Mouse (Mus musculus) left cerebral cortex, postnatal 14 days (tissue): ENCODE data around the gene Plaur. TPM values are rescaled to one million over a fixed set of nuclear protein-coding genes. Genes with fewer than 3 reads are reported as not detected.
"Not testable (repeated sequence)": the region's sequence is repeated elsewhere in the genome, so short reads cannot be mapped to it uniquely, and the experiment has no call there.

Experiments
- DNase-seq, 2 experiments: peaks; one replicate each; pipeline ENCODE4 v3.0.0; 2021 to 2022; ENCODE audit warnings: low spot score in 2 of 2, mixed read lengths in 1 of 2
- intact Hi-C: fragments of 180-260 bp; cut with DNase I; formaldehyde crosslinking; loops from one replicate; pipeline ENCODE4 v1.15.1; 2025
- total RNA-seq, 2 experiments: library from RNA; stranded (reverse); gene quantifications; 2 replicates each; pipeline ENCODE4 v1.2.3; 2021

Plaur gene
- total RNA-seq, 2 experiments from 2014 or later: 0.30 to 1.3 TPM

GRCm38 (mm10) chr7:24473913-24474529 lies 11.7 kb downstream of the Plaur start:
- intact Hi-C loops: no loop called here
- DNase-seq: peak; percentile 75 to 84

- peak in 1 of 2 experiments; percentile 39 for DNase-seq
- intact Hi-C loops: no loop called here
Observed at GRCm38 (mm10) chr7:24474811-24475506, 12.7 kb downstream of the Plaur start.

GRCm38 (mm10) chr7:24476338-24476737 lies 14.1 kb downstream of the Plaur start:
- no peak for DNase-seq
- intact Hi-C loops: no loop called here

- intact Hi-C loops: no loop called here
Observed at GRCm38 (mm10) chr7:24476856-24477255, 14.6 kb downstream of the Plaur start.

GRCm38 (mm10) chr7:24478911-24479310 lies 16.6 kb downstream of the Plaur start:
- intact Hi-C loops: no loop called here
- DNase-seq: no peak

More at GRCm38 (mm10) chr7:24476856-24477255, 14.6 kb downstream of the Plaur start:
- no peak for DNase-seq

- no peak for DNase-seq
- intact Hi-C loops: no loop called here
Observed at GRCm38 (mm10) chr7:24479685-24480084, 17.4 kb downstream of the Plaur start.

- intact Hi-C loops: no loop called here
- peak; percentile 51 to 89 for DNase-seq
Observed at GRCm38 (mm10) chr7:24480121-24480941, 18.0 kb downstream of the Plaur start.

- intact Hi-C loops: no loop called here
- DNase-seq: no peak
Observed at GRCm38 (mm10) chr7:24480986-24481473, 18.7 kb downstream of the Plaur start.

- intact Hi-C loops: no loop called here
- peak; percentile 83 to 90 for DNase-seq
Observed at GRCm38 (mm10) chr7:24481474-24482207, 19.4 kb downstream of the Plaur start, which contains the start of gene Cadm4. Gene Cadm4 (plus strand): TSS chr7:24482023.

GRCm38 (mm10) chr7:24482208-24483020 lies 20.1 kb downstream of the Plaur start:
- intact Hi-C loops: no loop called here
- DNase-seq: no peak

- DNase-seq, intact Hi-C loops: not testable (repeated sequence)
Observed at GRCm38 (mm10) chr7:24483291-24483690, 21.0 kb downstream of the Plaur start.

- intact Hi-C loops: no loop called here
- DNase-seq: no peak
Observed at GRCm38 (mm10) chr7:24485481-24485880, 23.2 kb downstream of the Plaur start.

GRCm38 (mm10) chr7:24486654-24487130 lies 24.4 kb downstream of the Plaur start:
- intact Hi-C loops: no loop called here
- no peak for DNase-seq

GRCm38 (mm10) chr7:24487403-24487802 lies 25.1 kb downstream of the Plaur start:
- no peak for DNase-seq
- intact Hi-C loops: no loop called here

GRCm38 (mm10) chr7:24488303-24488702 lies 26.0 kb downstream of the Plaur start:
- no peak for DNase-seq
- intact Hi-C loops: no loop called here

- intact Hi-C loops: no loop called here
- DNase-seq: no peak
Observed at GRCm38 (mm10) chr7:24499856-24500577, 37.7 kb downstream of the Plaur start.

GRCm38 (mm10) chr7:24500929-24501328 lies 38.6 kb downstream of the Plaur start:
- DNase-seq: peak; percentile 57 to 73

GRCm38 (mm10) chr7:24501492-24501891 lies 39.2 kb downstream of the Plaur start:
- DNase-seq: peak in 1 of 2 experiments; percentile 52

More at GRCm38 (mm10) chr7:24500929-24501328, 38.6 kb downstream of the Plaur start:
- intact Hi-C loops: no loop called here

More at GRCm38 (mm10) chr7:24501492-24501891, 39.2 kb downstream of the Plaur start:
- intact Hi-C loops: no loop called here
